Mouse (Mus musculus) embryonic facial prominence, embryonic 13.5 days (tissue): ENCODE data around the gene Bcl2a1a. TPM values are rescaled to one million over a fixed set of nuclear protein-coding genes. Genes with fewer than 3 reads are reported as not detected.
"Not testable (repeated sequence)": the region's sequence is repeated elsewhere in the genome, so short reads cannot be mapped to it uniquely, and the experiment has no call there.

Source experiments
- ATAC-seq: fragments of 200-750 bp; cut with Nextera tagmentation; 2 replicates; pipeline ENCODE4 v1.8.0; 2017; ENCODE audit warnings: low read depth; ENCODE audit not compliant: insufficient number of reproducible peaks, insufficient read depth, low FRiP score, low TSS enrichment
- H3K27ac ChIP-seq: fragments of 300-500 bp; sonication (generic); 2 replicates; pipeline ENCODE4 v1.5.1; 2015; ENCODE audit warnings: moderate library complexity, mild to moderate bottlenecking, inconsistent platforms
- H3K27me3 ChIP-seq: fragments of 300-500 bp; sonication (generic); 2 replicates; pipeline ENCODE4 v1.6.1; 2015; ENCODE audit warnings: mild to moderate bottlenecking, inconsistent platforms
- H3K36me3 ChIP-seq: fragments of 300-500 bp; sonication (generic); 2 replicates; pipeline ENCODE4 v1.6.1; 2015; ENCODE audit warnings: mild to moderate bottlenecking, inconsistent platforms
- H3K4me1 ChIP-seq: fragments of 300-500 bp; sonication (generic); 2 replicates; pipeline ENCODE4 v1.6.1; 2015; ENCODE audit warnings: inconsistent platforms
- H3K4me2 ChIP-seq: fragments of 300-500 bp; sonication (generic); 2 replicates; pipeline ENCODE4 v1.6.1; 2015; ENCODE audit warnings: moderate library complexity, mild to moderate bottlenecking, inconsistent platforms
- H3K4me3 ChIP-seq: fragments of 300-500 bp; sonication (generic); 2 replicates; pipeline ENCODE4 v1.5.1; 2015; ENCODE audit warnings: mild to moderate bottlenecking, inconsistent platforms
- H3K9ac ChIP-seq: fragments of 300-500 bp; sonication (generic); 2 replicates; pipeline ENCODE4 v1.6.1; 2015; ENCODE audit warnings: mild to moderate bottlenecking, inconsistent platforms
- H3K9me3 ChIP-seq: fragments of 300-500 bp; sonication (generic); 2 replicates; pipeline ENCODE4 v1.6.1; 2016; ENCODE audit warnings: inconsistent platforms
- polyA plus RNA-seq: library from polyadenylated mRNA; unstranded; fragments of >200 nt; fragmentation: Nextera tagmentation; extraction: Ambion mirVana; gene quantifications from 2 replicates; pipeline ENCODE4 v1.2.1, GENCODE M21; 2015

Bcl2a1a gene
- polyA plus RNA-seq, 1 experiment from 2014 or later, result not detected

GRCm38 (mm10) chr9:89001541-89001940 is 44.8 kb downstream of the Bcl2a1a start:
- not testable (repeated sequence) for ATAC-seq, H3K36me3 ChIP-seq, H3K27ac ChIP-seq, H3K4me3 ChIP-seq, H3K9ac ChIP-seq, H3K27me3 ChIP-seq, H3K4me2 ChIP-seq, H3K9me3 ChIP-seq, H3K4me1 ChIP-seq

Other genes starting within 250 kb of the Bcl2a1a start
- gene Mthfsl, start 236.6 kb upstream of the Bcl2a1a start, polyA plus RNA-seq, result 43.7 and 51.8 TPM in 2 replicates
- 0.38 and 0.39 TPM in 2 replicates for gene Bcl2a1d, start 225.0 kb upstream of the Bcl2a1a start, polyA plus RNA-seq
- 0.14 TPM in 1 of 2 replicates, not detected in the other for gene Trim43c, start 117.7 kb upstream of the Bcl2a1a start, polyA plus RNA-seq
- not detected in 2 replicates for gene Trim43b, start 135.9 kb downstream of the Bcl2a1a start, polyA plus RNA-seq
- gene Bcl2a1b, start 242.3 kb downstream of the Bcl2a1a start, polyA plus RNA-seq, result 0.73 and 0.84 TPM in 2 replicates
- not detected in 2 replicates for gene Gm29094, start 242.5 kb downstream of the Bcl2a1a start, polyA plus RNA-seq